Mouse (Mus musculus) G1E (cell line): ENCODE results near the gene Celf1. TPM values are rescaled to one million over a fixed set of nuclear protein-coding genes. Genes with fewer than 3 reads are reported as not detected.

Source experiments
- ATAC-seq: 2 replicates; pipeline ENCODE4 v1.8.0; 2016; ENCODE audit warnings: mild to moderate bottlenecking; ENCODE audit not compliant: insufficient number of reproducible peaks, poor library complexity, low FRiP score, severe bottlenecking; ENCODE audit errors: extremely low read depth
- DNase-seq: peaks from one replicate; pipeline ENCODE4 v3.0.0; 2012; ENCODE audit warnings: low spot score
- H3K27me3 ChIP-seq: 2 replicates; pipeline ENCODE4 v1.6.1; 2012; ENCODE audit warnings: mild to moderate bottlenecking, low read length, inconsistent platforms; ENCODE audit not compliant: insufficient read depth
- H3K36me3 ChIP-seq: replicated peaks from 2 replicates; pipeline ENCODE3; 2012; ENCODE audit warnings: mild to moderate bottlenecking, inconsistent platforms
- H3K4me1 ChIP-seq: 2 replicates; pipeline ENCODE4 v1.6.1; 2012; ENCODE audit warnings: low read depth, low read length, inconsistent platforms, mixed read lengths; ENCODE audit not compliant: insufficient read depth
- H3K4me3 ChIP-seq: 2 replicates; pipeline ENCODE4 v1.5.1; 2012; ENCODE audit warnings: low read depth, mild to moderate bottlenecking, inconsistent platforms, low read length, moderate library complexity, mixed read lengths
- H3K9me3 ChIP-seq: replicated peaks from 2 replicates; pipeline ENCODE4 v1.6.1; 2012; ENCODE audit warnings: inconsistent platforms
- CTCF ChIP-seq: IDR thresholded peaks from 2 replicates; pipeline ENCODE4 v1.5.1; 2012; ENCODE audit warnings: low read depth, low read length, inconsistent platforms, mixed read lengths
- GATA1 ChIP-seq: IDR thresholded peaks from 2 replicates; pipeline ENCODE4 v1.6.1; 2012; ENCODE audit warnings: borderline replicate concordance, low read length, inconsistent platforms, mixed read lengths
- GATA2 ChIP-seq: IDR thresholded peaks from 2 replicates; pipeline ENCODE4 v1.6.1; 2012; ENCODE audit warnings: low read depth, low read length, inconsistent platforms, borderline replicate concordance
- POLR2AphosphoS5 ChIP-seq: IDR thresholded peaks from 2 replicates; pipeline ENCODE4 v1.6.1; 2012; ENCODE audit warnings: low read depth, low read length, inconsistent platforms; ENCODE audit not compliant: insufficient replicate concordance
- TAL1 ChIP-seq: conservative IDR thresholded peaks from 2 replicates; pipeline ENCODE4 v1.6.1; 2012; ENCODE audit warnings: low read depth, low read length, inconsistent platforms, mixed read lengths
- polyA plus RNA-seq: library from polyadenylated mRNA; stranded (reverse); fragments of >175 nt; gene quantifications from 2 replicates; pipeline ENCODE4 v1.2.3, GENCODE M21; 2012
- total RNA-seq, 2 experiments: library from RNA; stranded (forward) in 1 of 2; stranded (reverse) in 1 of 2; fragments of 200-1000 nt in 1 of 2; fragments of >200 nt in 1 of 2; fragmentation: Nextera tagmentation in 1 of 2; gene quantifications; 2 replicates each; pipeline ENCODE4 v1.2.3; 2014 to 2017

Gene Celf1
- total and polyA plus RNA-seq, 3 experiments, result 66.2 to 97.1 (median 67.0) TPM

DNA sequence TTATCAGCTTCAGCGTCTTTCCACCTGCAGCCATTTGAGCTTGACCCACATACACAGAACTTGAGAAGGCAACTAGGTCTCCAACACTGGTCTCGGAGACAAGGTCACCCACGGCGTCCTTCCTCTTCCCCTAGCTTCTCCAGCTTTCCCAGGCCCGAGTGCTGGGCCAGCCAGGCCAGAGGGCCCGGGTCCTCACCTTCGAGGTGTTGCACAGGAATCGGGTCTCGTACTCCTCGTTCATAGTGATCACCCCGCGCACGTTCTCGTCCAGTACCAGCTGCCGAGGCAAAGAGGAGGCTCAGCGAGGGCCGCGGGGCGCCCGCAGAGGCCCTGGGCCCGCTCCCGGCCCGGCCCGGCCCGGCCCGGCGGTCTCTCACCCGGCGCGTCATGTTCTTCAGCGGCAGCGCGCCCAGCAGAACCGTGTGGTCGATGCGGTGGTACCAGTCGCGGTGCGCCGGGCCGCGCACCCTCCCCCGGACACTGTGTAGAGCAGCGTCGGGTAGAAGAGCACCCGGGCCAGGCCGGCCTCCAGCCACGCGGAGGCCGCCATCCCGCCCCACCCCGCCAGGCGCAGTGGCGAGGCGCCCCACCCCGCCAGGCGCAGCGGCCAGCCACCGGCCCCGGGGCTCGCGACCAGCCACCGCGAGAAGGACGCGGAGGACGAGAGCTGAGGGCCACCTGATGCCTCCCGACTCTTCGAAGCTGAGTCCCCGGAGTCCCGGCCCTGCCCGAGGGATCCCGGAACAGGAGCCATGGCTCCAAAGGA is 22.8 kb upstream of the Celf1 start:
- Histone ChIP-seq H3K4me3 (peak overlapping the region; percentile 82), H3K27me3 (peaks cover 6% of the 10 kb centered on the region; the same call in 1 of the 2 replicates), H3K36me3 (peaks cover 34% of the 10 kb centered on the region), H3K4me1 (peaks cover 41% of the 10 kb centered on the region), H3K9me3 (no peaks in the 10 kb centered on the region)
- no peak for TF ChIP-seq CTCF
- TF ChIP-seq GATA2, result no peak
- no peak for TF ChIP-seq POLR2AphosphoS5
- no peak for TF ChIP-seq TAL1
- TF ChIP-seq GATA1, result no peak
- ATAC-seq (peak; percentile 66; the same call in 1 of the 2 replicates), DNase-seq (peak; percentile 89)

DNA sequence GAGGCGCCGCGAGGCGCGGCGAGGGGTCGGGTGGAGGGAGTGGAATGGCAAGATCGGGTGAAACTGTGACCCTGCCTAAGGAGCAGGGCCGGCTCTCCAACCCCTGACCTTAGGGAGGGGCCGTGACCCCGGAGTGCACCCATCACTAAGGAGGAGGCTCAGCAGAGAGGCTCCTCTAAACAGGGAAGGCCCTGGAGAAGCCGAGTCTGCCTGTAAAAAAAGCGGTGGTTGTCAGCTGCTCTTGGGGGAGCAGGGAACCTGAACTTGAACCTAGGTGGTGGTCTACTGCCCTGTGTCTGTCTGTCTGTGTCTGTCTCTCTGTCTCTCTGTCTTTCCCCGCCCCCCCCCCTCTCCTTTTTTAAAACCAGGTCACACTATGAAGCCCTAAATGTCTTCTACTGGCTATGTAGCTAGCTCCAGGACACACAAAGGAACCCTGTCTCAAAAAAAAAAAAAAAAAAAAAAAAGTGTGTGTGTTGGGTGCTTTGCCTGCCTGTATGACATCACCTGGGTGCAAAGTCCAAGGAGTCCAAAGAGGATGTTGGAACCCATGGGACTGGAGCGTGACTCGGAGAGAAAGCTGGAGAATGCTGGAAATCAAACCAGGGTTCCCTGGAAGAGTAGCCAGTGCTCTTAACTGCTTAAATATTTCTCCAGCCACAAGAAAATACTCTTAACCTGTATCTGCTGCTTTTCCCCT is 22.0 kb upstream of the Celf1 start:
- peaks cover 40% of the 10 kb centered on the region for H3K4me1 ChIP-seq
- no peak for TF ChIP-seq TAL1
- no peak for TF ChIP-seq GATA1
- no peak for TF ChIP-seq POLR2AphosphoS5
- no peak for TF ChIP-seq GATA2
- TF ChIP-seq CTCF, result no peak
- no peaks in the 10 kb centered on the region for H3K9me3 ChIP-seq
- H3K4me3 ChIP-seq, result peak overlapping the region; percentile 82
- peaks cover 9% of the 10 kb centered on the region for H3K27me3 ChIP-seq
- ATAC-seq, result no peak; the same call in 1 of the 2 replicates
- peak; percentile 15 for DNase-seq
- H3K36me3 ChIP-seq, result peaks cover 26% of the 10 kb centered on the region

DNA sequence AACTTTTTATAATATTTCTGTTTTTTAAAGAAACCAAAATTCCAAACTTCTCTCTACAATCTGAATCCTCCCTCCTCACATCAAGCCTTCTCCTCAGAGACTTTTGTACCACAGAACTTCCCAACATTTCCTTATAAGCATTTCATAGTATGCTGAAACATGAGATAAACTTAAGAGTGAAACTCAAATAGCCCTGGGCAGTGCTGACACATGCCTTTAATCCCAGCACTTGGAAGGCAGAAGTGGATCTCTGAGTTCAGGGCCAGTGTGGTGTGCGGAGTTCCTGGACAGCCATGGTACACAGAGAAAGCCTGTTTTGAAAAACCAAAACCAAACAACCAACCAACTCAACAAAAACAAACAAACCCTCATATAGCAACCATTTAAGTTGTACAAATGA is 19.0 kb upstream of the Celf1 start:
- DNase-seq (no peak), ATAC-seq (no peak)
- peaks cover 2% of the 10 kb centered on the region for H3K36me3 ChIP-seq
- TF ChIP-seq CTCF (no peak), POLR2AphosphoS5 (no peak), GATA1 (no peak), GATA2 (no peak), TAL1 (no peak)
- no peaks in the 10 kb centered on the region for H3K9me3 ChIP-seq
- peaks cover 21% of the 10 kb centered on the region for H3K4me1 ChIP-seq
- H3K27me3 ChIP-seq, result peaks cover 20% of the 10 kb centered on the region
- no peak overlapping the region for H3K4me3 ChIP-seq

DNA sequence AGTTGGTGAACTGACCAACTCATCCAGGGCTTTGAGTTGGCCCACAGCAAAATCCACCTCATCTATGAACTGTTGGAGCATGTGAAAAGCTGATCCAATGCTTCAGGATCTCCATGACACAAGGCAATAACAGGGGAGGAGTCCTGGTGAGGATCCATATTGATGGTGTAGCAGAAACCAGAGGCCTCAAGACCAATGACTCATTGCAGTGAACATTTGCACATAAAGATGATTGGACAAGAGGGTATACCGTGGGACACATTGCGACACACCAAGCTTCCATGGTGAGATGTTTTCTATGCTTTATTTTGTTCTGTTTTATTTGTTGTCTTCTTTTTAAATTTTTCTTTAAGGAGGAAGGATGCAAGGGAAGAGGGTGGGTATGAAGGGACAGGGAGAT is 17.5 kb upstream of the Celf1 start:
- no peaks in the 10 kb centered on the region for H3K36me3 ChIP-seq
- H3K4me1 ChIP-seq, result peaks cover 9% of the 10 kb centered on the region
- DNase-seq (no peak), ATAC-seq (no peak)
- TF ChIP-seq POLR2AphosphoS5, result no peak
- TF ChIP-seq TAL1, result no peak
- TF ChIP-seq CTCF, result no peak
- TF ChIP-seq GATA1, result no peak
- no peak for TF ChIP-seq GATA2
- no peak overlapping the region for H3K4me3 ChIP-seq
- no peaks in the 10 kb centered on the region for H3K9me3 ChIP-seq
- peaks cover 20% of the 10 kb centered on the region for H3K27me3 ChIP-seq

DNA sequence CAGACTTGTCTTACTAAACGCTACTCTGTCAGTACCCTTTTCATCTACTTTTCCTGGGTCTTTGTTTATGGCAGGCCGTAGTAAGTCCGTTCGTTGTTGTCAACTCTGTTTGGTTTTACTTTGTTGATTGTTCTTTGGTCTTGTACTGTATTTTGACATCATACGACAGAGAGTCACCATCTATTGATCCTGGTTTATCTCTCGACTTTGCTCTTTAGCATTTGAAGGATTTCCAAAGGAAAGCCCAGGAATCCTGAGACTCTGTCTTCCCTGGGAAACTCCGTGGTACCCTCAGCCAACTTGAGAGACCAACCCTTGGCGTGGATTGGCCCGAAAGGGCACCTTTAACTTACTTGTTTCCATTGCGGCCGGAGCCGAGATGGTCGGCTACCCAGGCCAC is 11.6 kb upstream of the Celf1 start:
- peaks cover 6% of the 10 kb centered on the region; the same call in 1 of the 2 replicates for H3K4me1 ChIP-seq
- TF ChIP-seq POLR2AphosphoS5 (no peak), GATA1 (no peak), CTCF (no peak), TAL1 (no peak), GATA2 (no peak)
- no peak for DNase-seq
- H3K9me3 ChIP-seq, result no peaks in the 10 kb centered on the region
- peaks cover 44% of the 10 kb centered on the region for H3K27me3 ChIP-seq
- H3K36me3 ChIP-seq, result no peaks in the 10 kb centered on the region
- no peak for ATAC-seq
- H3K4me3 ChIP-seq, result no peak overlapping the region

DNA sequence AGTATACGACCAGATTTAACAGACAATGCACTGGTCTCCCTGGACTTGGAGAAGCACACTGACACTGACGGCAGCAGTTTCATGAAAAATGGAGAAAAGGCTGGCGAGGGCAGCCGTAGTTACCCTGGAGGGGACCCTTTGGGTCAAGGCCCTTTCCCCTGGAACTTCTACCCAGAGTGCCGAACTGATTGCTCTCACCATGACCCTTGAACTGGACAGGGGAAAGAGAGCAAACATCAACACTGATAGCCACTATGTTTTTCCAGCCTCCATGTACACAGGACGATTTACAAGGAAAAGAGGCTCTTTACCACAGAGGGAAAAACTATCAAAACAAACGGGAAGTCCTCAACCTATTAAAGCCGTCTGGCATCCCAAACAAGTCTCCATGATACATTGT is 8.4 kb upstream of the Celf1 start:
- DNase-seq (no peak), ATAC-seq (no peak)
- TF ChIP-seq CTCF, result no peak
- no peak for TF ChIP-seq POLR2AphosphoS5
- TF ChIP-seq GATA2, result no peak
- TF ChIP-seq GATA1, result no peak
- TF ChIP-seq TAL1, result no peak
- Histone ChIP-seq H3K9me3 (no peaks in the 10 kb centered on the region), H3K36me3 (no peaks in the 10 kb centered on the region), H3K27me3 (peaks cover 42% of the 10 kb centered on the region), H3K4me3 (no peak overlapping the region), H3K4me1 (peaks cover 6% of the 10 kb centered on the region; the same call in 1 of the 2 replicates)
